Mouse (Mus musculus) cortical plate, adult 2 months (tissue): ENCODE data around the gene Tmed9.

Source experiments
- CTCF ChIP-seq: fragments of 200-500 bp; IDR thresholded peaks from 2 replicates; pipeline ENCODE4 v1.5.1; 2011; ENCODE audit warnings: mild to moderate bottlenecking, control low read depth, low read length; ENCODE audit not compliant: insufficient read depth; ENCODE audit errors: extremely low read depth
- POLR2A ChIP-seq: fragments of 200-500 bp; IDR thresholded peaks from 2 replicates; pipeline ENCODE4 v1.6.1; 2011; ENCODE audit warnings: mild to moderate bottlenecking, low read length, control low read depth; ENCODE audit not compliant: insufficient read depth; ENCODE audit errors: extremely low read depth

DNA sequence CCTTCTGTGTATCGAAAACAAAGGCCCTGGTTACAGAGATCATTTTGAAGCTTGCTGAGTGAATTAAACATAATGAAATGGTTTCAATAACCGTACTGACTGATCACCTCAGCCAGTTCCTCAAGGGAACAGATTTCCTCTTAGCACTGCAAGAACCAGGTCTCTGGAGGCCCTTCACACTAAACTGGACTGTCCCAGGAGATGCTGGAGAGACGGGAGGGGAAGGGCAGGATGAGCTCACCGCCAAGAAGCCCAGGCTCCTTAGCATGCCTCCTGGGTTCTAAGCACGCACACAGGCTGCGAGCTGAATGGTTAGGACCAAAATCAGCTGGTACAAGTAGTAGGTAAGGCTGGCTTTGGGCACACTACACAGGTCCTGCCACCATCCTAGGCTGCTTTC, 6.5 kb upstream of the Tmed9 start:
- TF ChIP-seq CTCF (no peak), POLR2A (no peak)
